Mouse (Mus musculus): ENCODE measurements around the gene Ppfibp1. TPM values are rescaled to one million over a fixed set of nuclear protein-coding genes. Genes with fewer than 3 reads are reported as not detected.
"Not testable (repeated sequence)": the region's sequence is repeated elsewhere in the genome, so short reads cannot be mapped to it uniquely, and the experiment has no call there.

The Ppfibp1 gene
- 10 to 100 TPM; 32.7 to 33.7 TPM for total RNA-seq (2021)
- long read RNA-seq, experiment 1, full-length matches to known transcripts = 1 of 4 reads
- long read RNA-seq, experiment 1, partial matches to known transcripts = 0 of 4 reads
- long read RNA-seq, experiment 1, other reads (novel, unspliced or antisense) = 3 of 4 reads
- long read RNA-seq, experiment 2, full-length matches to known transcripts = 6 of 21 reads
- long read RNA-seq, experiment 2, partial matches to known transcripts = 3 of 21 reads
- long read RNA-seq, experiment 2, other reads (novel, unspliced or antisense) = 12 of 21 reads

DNA sequence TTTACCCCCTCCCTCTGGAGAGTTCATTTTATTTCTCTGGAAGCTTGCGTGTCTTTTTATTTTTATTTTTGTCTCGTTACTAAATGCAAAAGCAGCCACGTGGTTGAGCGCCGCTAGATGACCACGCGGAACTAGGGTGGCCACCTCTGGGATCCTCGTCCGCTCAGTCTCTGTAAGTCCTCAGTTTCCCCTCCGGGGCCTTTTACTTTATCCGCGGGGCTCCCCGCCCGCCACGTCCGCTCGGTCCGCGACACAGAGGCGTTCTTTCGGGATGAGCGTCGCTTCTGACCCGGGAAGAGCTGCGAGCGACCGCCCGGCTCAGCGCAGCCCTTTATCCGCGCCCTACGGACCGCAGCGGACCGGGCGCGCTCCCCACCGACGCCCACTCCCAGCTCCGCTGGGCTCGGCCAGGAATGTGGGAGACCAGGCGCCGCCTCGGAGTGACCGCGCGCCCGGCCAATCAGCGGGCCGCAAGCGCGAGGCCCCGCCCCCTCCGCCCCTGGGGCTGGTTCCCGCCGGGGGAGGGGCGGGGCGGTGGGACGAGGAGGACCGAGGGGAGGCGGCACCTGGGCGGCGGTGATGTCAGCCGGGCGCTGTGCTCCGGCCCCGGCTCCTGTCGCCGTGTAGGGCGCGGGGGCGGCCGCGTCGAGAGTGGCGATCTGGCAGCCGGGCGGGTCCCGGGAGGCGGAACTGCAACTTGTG is at the start of gene Ppfibp1:
Gene Ppfibp1, plus strand, starts transcription at position 530 of the 702 bp plus-strand sequence.
- peak; percentile 98 for DNase-seq

GRCm38 (mm10) chr6:146838863-146839262 is 49.4 kb upstream of the Ppfibp1 start:
- DNase-seq = no peak

- no peak for DNase-seq
Measured at GRCm38 (mm10) chr6:146844867-146845266, 43.4 kb upstream of the Ppfibp1 start.

DNA sequence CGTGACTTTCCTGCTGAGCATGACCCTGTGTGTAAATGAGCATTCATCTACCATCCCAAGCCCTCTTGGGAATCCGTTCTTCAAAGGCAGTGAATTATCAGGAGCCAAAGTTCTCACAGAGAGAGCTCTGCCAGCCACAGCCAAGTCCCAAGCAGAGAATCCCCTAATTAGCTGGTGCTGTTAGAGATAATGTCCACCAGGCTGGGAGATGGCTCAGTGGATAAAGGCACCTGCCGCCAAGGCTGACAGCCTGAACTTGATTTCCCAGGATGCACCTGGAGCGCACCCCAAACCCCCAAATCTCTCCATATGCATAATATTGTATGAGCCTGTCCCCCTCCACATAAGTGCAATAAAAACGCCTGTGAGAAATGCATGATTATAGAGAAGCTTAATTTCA is 42.9 kb upstream of the Ppfibp1 start:
- no peak for DNase-seq

DNA sequence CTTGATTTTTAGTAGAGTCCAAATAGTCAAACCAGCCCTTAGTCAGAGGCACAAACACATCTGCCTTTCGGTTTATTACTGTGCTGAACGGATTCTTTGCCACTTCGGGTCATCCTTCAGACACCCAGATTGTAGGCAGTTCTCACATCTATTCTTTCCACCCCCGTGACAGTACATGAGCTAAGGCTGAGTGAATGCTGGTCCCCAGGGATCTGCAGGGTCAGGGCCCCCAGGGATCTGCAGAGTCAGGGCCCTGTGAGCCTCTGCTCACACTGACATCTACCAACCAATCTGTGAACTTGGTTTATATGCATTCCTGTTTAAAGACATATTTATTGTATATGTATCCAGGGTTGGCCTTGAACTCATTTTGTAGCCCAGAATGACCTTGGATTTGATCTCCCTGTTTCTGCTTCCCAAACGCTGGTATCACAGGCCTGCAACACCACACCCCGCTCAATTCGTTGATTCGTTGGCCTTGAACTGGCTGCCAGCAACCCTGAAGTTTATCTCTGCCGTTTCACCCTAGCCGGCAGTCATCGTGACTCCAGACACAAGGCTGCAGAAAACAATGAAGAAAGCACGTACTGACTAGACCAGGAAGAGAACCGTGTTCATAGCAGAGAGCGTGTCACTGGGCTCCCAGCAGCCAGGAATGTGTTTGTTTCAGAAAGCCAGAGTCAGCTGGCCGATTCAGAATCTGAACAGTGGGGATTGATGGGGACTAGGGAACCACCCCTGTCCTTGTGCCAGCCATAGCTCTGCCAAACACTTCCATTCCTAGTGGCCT is 42.1 kb upstream of the Ppfibp1 start:
- peak; percentile 34 for DNase-seq

DNA sequence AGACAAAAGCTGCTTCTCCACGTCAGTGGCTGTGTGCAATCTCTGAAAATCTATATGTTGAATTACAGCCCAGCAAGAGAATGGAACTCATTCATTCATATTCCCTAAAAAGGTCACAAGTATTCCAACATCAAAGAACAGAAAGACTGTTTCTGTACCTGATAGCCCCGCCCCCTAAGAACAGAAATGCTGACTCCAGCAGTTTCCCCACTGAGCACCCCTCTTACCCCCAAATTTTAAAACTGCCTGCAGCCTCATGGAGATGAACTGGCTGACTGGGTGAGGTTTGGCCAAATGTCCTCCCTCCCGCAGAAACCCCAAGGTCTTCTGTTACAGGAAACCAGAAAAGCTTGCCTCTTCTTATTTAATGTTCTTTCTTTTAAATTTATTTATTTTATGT is 40.9 kb upstream of the Ppfibp1 start:
- DNase-seq = no peak

DNA sequence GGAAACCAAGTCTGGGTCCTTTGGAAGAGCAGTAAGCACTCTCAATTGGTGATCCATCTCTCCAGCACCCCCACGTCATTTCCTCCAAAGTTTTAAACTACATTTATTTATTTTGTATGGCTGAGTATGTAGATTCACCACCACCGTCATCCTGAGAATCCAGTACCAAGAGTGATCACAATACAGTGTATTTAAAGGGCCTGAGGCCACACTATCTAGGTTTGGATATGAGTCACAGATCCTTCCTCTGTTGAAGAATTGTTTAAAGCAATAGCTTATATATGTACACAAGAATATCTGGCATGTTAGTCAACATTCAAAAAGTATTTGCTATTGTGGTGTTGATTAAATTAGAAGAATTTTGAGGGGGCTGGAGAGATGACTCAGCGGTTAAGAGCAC is 40.0 kb upstream of the Ppfibp1 start:
- DNase-seq = no peak

- no peak for DNase-seq
Measured at GRCm38 (mm10) chr6:146850050-146850449, 38.2 kb upstream of the Ppfibp1 start, which contains the start of gene Smco2. TSS of gene Smco2 (plus strand) at chr6:146850104.

GRCm38 (mm10) chr6:146851916-146852315 is 36.4 kb upstream of the Ppfibp1 start:
- DNase-seq = no peak

DNA sequence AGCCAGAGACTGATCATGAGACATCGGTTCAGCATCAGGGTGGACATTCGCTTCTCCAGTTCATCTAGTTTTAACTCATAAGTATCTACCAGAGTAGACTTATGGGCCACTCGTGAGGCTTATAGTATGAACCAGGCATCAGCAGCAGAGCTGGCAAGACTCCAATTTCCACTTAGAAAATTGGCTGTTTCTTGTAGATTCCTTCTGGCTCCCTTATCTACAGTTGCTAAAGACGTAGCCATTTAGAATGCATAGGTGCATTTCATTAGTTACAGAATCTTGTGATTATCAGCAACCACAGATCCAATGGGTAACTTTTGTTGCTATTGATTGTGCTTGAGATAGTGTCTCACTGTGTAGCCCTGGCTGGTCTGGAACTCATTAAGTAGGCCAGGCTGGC is 35.5 kb upstream of the Ppfibp1 start:
- DNase-seq = no peak

- no peak for DNase-seq
Measured at GRCm38 (mm10) chr6:146855185-146855584, 33.1 kb upstream of the Ppfibp1 start.

DNA sequence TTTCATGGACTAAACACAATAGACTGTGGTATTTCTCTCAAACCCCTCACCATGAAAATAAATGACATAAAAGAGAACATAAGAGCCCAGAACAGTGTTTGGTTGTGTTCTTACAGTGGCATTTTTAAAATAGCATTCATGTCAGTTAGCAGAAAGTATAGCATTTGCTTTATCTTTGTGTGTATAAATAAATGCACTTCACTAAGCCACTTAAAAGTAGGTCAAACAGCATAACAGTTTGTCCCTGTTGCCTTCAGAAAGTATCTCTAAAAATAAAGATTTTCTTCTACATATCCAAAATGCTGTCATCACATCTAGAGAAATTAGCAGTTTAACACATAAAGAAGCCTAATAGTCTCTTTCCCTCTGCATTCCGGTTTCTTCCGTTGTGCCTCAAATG is 30.9 kb upstream of the Ppfibp1 start:
- DNase-seq = no peak

DNA sequence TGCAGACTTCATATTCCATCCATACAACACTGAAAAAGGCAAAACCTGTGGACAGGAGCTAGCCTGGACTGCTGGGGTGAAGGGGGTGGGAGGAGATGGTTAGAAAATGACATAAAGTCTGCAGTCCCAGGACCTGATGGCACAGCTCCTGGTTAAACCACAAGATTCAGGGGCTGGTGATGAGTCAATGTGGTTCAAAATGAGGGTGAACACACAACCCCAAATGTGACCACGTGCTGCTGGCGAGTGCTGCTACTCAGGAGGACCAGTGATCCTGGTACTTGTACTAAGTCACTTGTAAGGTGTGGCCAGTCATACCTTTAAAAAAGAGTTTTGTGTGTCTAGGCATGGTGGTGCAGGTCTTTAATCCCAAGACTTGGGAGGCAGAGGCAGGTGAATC is 25.1 kb upstream of the Ppfibp1 start:
- DNase-seq = no peak

DNA sequence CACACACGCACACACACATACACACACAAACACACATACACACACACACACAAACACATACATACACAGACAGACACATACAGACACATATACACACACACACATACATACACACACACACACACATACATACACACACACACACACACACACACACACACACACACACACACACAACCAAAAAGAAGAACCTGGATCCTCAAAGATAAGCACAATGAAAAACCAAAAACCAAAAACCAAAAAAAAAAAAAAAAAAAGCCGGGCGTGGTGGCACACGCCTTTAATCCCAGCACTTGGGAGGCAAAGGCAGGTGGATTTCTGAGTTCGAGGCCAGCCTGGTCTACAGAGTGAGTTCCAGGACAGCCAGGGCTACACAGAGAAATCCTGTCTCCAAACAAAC is 23.9 kb upstream of the Ppfibp1 start:
- not testable (repeated sequence) for DNase-seq

- DNase-seq = no peak
Measured at GRCm38 (mm10) chr6:146865701-146866100, 22.6 kb upstream of the Ppfibp1 start.

GRCm38 (mm10) chr6:146871975-146872374 is 16.3 kb upstream of the Ppfibp1 start:
- DNase-seq = no peak

DNA sequence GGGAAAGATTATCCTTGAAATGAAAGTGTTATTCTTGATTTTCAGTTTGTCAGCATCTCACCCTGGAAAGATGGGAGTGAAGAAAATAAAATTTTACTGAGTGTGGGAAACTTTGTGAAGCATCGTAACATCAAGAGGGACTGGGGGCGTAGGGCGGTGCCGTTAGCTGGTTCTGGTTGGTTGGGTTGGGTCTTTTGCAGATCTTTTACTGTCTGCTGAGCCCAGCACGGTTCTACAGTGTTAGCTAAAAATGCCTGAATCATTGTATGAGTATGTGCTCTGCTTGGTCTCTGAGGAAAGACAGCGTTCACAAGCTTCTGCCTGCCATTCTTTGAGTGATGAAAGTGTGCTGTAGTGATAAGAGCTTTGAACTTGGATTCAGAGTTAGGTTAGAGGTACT is 13.9 kb upstream of the Ppfibp1 start:
- DNase-seq = no peak

DNA sequence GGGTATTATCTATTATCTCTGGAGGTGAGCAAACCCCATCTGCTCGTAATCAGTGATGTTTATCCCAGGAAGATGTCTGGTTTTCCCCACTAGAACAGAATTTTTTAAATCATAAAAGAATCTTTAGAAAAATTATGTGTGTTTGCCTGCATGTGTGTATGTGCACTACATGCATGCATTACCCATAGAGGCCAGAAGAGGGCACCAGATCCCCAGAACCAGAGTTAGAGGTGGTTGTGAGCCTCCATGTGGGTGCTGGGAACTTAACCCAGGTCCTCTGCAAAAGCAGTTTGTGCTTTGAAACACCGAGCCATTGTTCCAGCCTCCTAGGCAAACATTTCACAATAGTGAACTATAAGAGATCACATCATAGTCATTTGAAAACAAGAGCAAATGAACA is 11.5 kb upstream of the Ppfibp1 start:
- DNase-seq = no peak

DNA sequence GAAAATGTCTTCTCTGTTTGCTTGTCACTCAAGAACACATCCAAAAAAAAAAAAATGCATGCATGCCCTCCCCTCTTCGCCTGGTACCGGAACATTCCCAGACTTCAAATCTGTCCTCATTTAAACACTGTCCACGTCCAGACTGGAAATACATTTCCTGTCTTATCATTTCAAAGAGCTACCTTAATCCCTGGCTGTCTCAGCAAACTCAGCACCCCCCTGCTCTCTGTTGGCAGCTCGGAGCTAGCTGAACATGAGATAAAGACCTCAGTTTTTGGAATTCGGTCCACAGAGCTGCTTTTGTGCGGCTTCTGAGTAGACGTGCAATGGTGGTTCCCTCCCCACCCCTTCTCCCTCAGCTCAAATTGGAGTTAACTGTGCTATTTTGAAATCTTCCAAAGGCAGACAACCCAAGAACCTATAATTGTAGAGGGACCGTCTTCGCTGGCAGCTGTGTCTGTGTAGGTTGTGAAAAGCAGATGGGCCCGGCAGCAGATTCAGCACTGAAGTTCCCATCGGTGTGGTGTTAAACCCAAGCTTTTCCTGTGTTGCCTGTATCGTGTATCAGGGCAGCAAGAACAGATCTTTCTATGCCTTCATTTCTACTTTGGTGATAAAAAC is 10.8 kb upstream of the Ppfibp1 start:
- DNase-seq = no peak

- DNase-seq = no peak
Measured at GRCm38 (mm10) chr6:146878926-146879325, 9.4 kb upstream of the Ppfibp1 start.

DNA sequence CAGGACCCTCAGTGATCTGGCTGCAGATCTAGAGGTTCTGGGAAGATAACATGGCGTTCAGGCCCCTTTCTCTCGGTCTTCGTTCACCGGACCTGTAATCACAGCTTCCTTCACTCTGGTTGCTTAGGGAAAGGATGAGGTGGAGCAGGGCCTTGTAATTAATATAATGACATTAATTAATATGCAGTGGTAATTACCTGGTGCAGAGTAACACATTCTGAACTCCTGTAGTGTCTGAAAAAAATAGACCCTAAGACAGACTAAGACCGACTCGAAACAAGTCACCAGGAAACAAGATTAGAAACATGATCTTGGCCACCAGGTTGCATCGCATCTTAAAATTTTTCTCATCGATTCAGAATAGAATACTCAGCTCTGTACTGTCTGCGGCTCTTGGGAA is 8.4 kb upstream of the Ppfibp1 start:
- DNase-seq = no peak

- no peak for DNase-seq
Measured at GRCm38 (mm10) chr6:146880296-146880695, 8.0 kb upstream of the Ppfibp1 start.
